17 mouse cellular contexts compared by ENCODE assay signal in the genomic region with DNA sequence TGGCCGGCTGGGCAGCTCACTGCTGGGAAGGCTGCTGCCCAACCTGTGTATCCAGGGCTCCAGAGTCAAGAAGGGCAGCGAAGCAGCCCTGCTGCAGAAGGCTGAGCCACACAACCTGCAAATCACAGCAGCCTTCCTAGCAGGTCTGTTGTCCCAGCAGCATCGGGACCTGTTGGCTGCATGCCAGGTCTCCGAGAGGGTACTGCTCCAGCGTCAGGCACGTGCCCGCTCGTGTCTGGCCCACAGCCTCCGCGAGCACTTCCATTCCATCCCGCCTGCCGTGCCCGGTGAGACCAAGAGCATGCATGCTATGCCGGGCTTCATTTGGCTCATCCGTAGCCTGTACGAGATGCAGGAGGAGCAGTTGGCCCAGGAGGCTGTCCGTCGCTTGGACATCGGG. TPM values are rescaled to one million over a fixed set of nuclear protein-coding genes. Genes with fewer than 3 reads are reported as not detected.
DNase-seq lines count a peak whose midpoint lies in the region; ATAC-seq and TF ChIP-seq lines count a peak whose summit lies in the region.
"Had no signal": no experiment of that assay in that cellular context is flagged by ENCODE, and none has a peak within 500 bp of the region (broad histone marks: within the 10 kb centered on the region; RNA-seq: fewer than 3 reads in every experiment).

No protein-coding gene starts in this region.

- no peaks in the 10 kb centered on the region for H3K9me3 ChIP-seq in forebrain, postnatal 0 days (ENCODE audit: low read length)
- H3K9me3 ChIP-seq: embryonic facial prominence, embryonic 12.5 days; forebrain, embryonic 13.5 days; G1E; hindbrain, embryonic 15.5 days; neural tube, embryonic 15.5 days had no signal

- H3K27me3 ChIP-seq in forebrain, postnatal 0 days (ENCODE audit: insufficient read depth, low read length) = no peaks in the 10 kb centered on the region
- H3K27me3 ChIP-seq: embryonic facial prominence, embryonic 12.5 days; forebrain, embryonic 13.5 days; hindbrain, embryonic 15.5 days; neural tube, embryonic 15.5 days had no signal

- no peak for ATAC-seq in forebrain, postnatal 0 days
- ATAC-seq: activated CD4-positive, CD25-positive, alpha-beta regulatory T cell, adult 4 months; forebrain, embryonic 13.5 days had no signal

- intact Hi-C loops in gastrocnemius, postnatal 14 days (cut with DNase I; ENCODE audit: low total_unique reads) = no loop called here

- no peak overlapping the region for H3K4me2 ChIP-seq in forebrain, postnatal 0 days (ENCODE audit: low read depth)
- H3K4me2 ChIP-seq: embryonic facial prominence, embryonic 12.5 days; forebrain, embryonic 13.5 days; hindbrain, embryonic 15.5 days; liver, embryonic 11.5 days; neural tube, embryonic 15.5 days had no signal

- no peak overlapping the region for H3K4me3 ChIP-seq in forebrain, postnatal 0 days (ENCODE audit: low read depth, low read length)
- H3K4me3 ChIP-seq: embryonic facial prominence, embryonic 12.5 days; forebrain, embryonic 13.5 days; hindbrain, embryonic 15.5 days; neural tube, embryonic 15.5 days had no signal

- H3K36me3 ChIP-seq in forebrain, postnatal 0 days (ENCODE audit: insufficient read depth) = no peaks in the 10 kb centered on the region
- H3K36me3 ChIP-seq: embryonic facial prominence, embryonic 12.5 days; G1E; hindbrain, embryonic 15.5 days; neural tube, embryonic 15.5 days had no signal

- peak; percentile 34 for DNase-seq in gastrocnemius, postnatal 10 days
- no peak for DNase-seq in gastrocnemius, postnatal 14 days
- peak; percentile 34 for DNase-seq in retina, postnatal 1 day
- no peak for DNase-seq in retina, embryonic 14.5 days (ENCODE audit: low spot score)
- DNase-seq in cerebellum, postnatal 14 days = peak; percentile 79 to 83
- peak; percentile 44 to 58 for DNase-seq in kidney, postnatal 4 days
- DNase-seq in embryo, embryonic 10 days (ENCODE audit: low spot score) = no peak
- no peak for DNase-seq in forebrain, postnatal 0 days
- DNase-seq: right cerebral cortex, postnatal 25 days had no signal

- WGBS in forebrain, postnatal 0 days = 68% methylated on average over 19 of the region's 19 CpGs

- H3K9ac ChIP-seq in forebrain, postnatal 0 days = no peak overlapping the region
- H3K9ac ChIP-seq: embryonic facial prominence, embryonic 12.5 days; forebrain, embryonic 13.5 days; hindbrain, embryonic 15.5 days; neural tube, embryonic 15.5 days had no signal

- no peak overlapping the region for H3K27ac ChIP-seq in forebrain, postnatal 0 days (ENCODE audit: low read depth, low read length)
- H3K27ac ChIP-seq: embryonic facial prominence, embryonic 12.5 days; forebrain, embryonic 13.5 days; hindbrain, embryonic 15.5 days; neural tube, embryonic 15.5 days had no signal

- no peak for TF ChIP-seq CTCF in forebrain, postnatal 0 days (IDR thresholded peaks at IDR 0.05; ENCODE audit: low read depth)

- H3K4me1 ChIP-seq in forebrain, postnatal 0 days (ENCODE audit: insufficient read depth) = peaks cover 4% of the 10 kb centered on the region; the same call in 1 of the 2 replicates

RNA-seq across cellular contexts. Expression of gene Nod2, which starts 17.8 kb away (rescaled TPM):
- 1 to 10 TPM; 1.1 to 1.4 TPM for total RNA-seq in gastrocnemius, postnatal 10 days (2021)
- total RNA-seq in gastrocnemius, postnatal 14 days (2021) = under 1 TPM; 0.66 to 0.73 TPM
- total RNA-seq in forebrain, postnatal 0 days (2014; rRNA removed) = 0.38 and 0.76 TPM in 2 replicates
- 0.05 and 0.06 TPM in 2 replicates for polyA plus RNA-seq in forebrain, postnatal 0 days (2015; fragmentation: Nextera tagmentation; extraction: Ambion mirVana)
- polyA plus RNA-seq: heart, embryonic 14.5 days; hindbrain, embryonic 15.5 days had no signal

RNA-seq across cellular contexts. Expression of gene Snx20, which starts 29.0 kb away (rescaled TPM):
- total RNA-seq in gastrocnemius, postnatal 10 days (2021) = 1 to 10 TPM in 1 of 2 experiments, under 1 TPM in 1; 0.63 to 1.1 TPM
- total RNA-seq in gastrocnemius, postnatal 14 days (2021) = under 1 TPM; 0.23 to 0.40 TPM
- total RNA-seq in forebrain, postnatal 0 days (2014; rRNA removed) = 1.5 and 1.6 TPM in 2 replicates
- 1.9 and 2.0 TPM in 2 replicates for polyA plus RNA-seq in forebrain, postnatal 0 days (2015; fragmentation: Nextera tagmentation; extraction: Ambion mirVana)

RNA-seq across cellular contexts. Expression of gene Cyld, which starts 31.9 kb away (rescaled TPM):
- total RNA-seq in gastrocnemius, postnatal 10 days (2021) = 10 to 100 TPM; 12.2 to 14.2 TPM
- total RNA-seq in gastrocnemius, postnatal 14 days (2021) = 10 to 100 TPM; 10.4 to 11.7 TPM
- 18.1 and 22.7 TPM in 2 replicates for total RNA-seq in forebrain, postnatal 0 days (2014; rRNA removed)
- polyA plus RNA-seq in forebrain, postnatal 0 days (2015; fragmentation: Nextera tagmentation; extraction: Ambion mirVana) = 6.5 and 10.6 TPM in 2 replicates

Comparison
In these comparisons a context has a peak if more than half of its experiments do, and no peak if none do; other contexts are left out.
1. DNase-seq: peak in gastrocnemius, postnatal 10 days (single experiment), retina, postnatal 1 day (single experiment), cerebellum, postnatal 14 days (2 of 2) and kidney, postnatal 4 days (2 of 2); none in gastrocnemius, postnatal 14 days (single experiment), retina, embryonic 14.5 days (single experiment), embryo, embryonic 10 days (single experiment) and forebrain, postnatal 0 days (single experiment).